Mouse (Mus musculus) forebrain, embryonic 12.5 days (tissue): ENCODE data around the gene Mrpl20. TPM values are rescaled to one million over a fixed set of nuclear protein-coding genes. Genes with fewer than 3 reads are reported as not detected.
"Not testable (repeated sequence)": the region's sequence is repeated elsewhere in the genome, so short reads cannot be mapped to it uniquely, and the experiment has no call there.

ENCODE experiments used
- ATAC-seq: fragments of 200-750 bp; cut with Nextera tagmentation; 2 replicates; pipeline ENCODE4 v1.8.0; 2017; ENCODE audit warnings: moderate TSS enrichment; ENCODE audit not compliant: low FRiP score
- H3K27ac ChIP-seq: fragments of 300-500 bp; sonication (generic); 2 replicates; pipeline ENCODE4 v1.5.1; 2016; ENCODE audit warnings: mild to moderate bottlenecking
- H3K27me3 ChIP-seq: fragments of 300-500 bp; sonication (generic); 2 replicates; pipeline ENCODE4 v1.6.1; 2016; ENCODE audit warnings: mild to moderate bottlenecking
- H3K36me3 ChIP-seq: fragments of 300-500 bp; sonication (generic); replicated peaks from 2 replicates; pipeline ENCODE4 v1.6.1; 2016; ENCODE audit warnings: mild to moderate bottlenecking
- H3K4me1 ChIP-seq: fragments of 300-500 bp; sonication (generic); 2 replicates; pipeline ENCODE4 v1.6.1; 2016
- H3K4me2 ChIP-seq: fragments of 300-500 bp; sonication (generic); 2 replicates; pipeline ENCODE4 v1.6.1; 2016; ENCODE audit warnings: mild to moderate bottlenecking, moderate library complexity
- H3K4me3 ChIP-seq: fragments of 300-500 bp; sonication (generic); replicated peaks from 2 replicates; pipeline ENCODE4 v1.5.1; 2016; ENCODE audit warnings: mild to moderate bottlenecking
- H3K9ac ChIP-seq: fragments of 300-500 bp; sonication (generic); 2 replicates; pipeline ENCODE4 v1.6.1; 2016; ENCODE audit warnings: mild to moderate bottlenecking
- H3K9me3 ChIP-seq: fragments of 300-500 bp; sonication (generic); 2 replicates; pipeline ENCODE4 v1.6.1; 2016
- WGBS: fragments of 180-500 bp; shearing (Covaris S2); methylation state at CpG from one replicate; pipeline ENCODE4 v1.1.7; 2016; 5-methylcytosine and 5-hydroxymethylcytosine counted together
- polyA plus RNA-seq: library from polyadenylated mRNA; unstranded; fragments of >200 nt; fragmentation: Nextera tagmentation; extraction: Ambion mirVana; gene quantifications from 2 replicates; pipeline ENCODE4 v1.2.1, GENCODE M21; 2016

The Mrpl20 gene
- polyA plus RNA-seq, 1 experiment from 2014 or later: 209 TPM

GRCm38 (mm10) chr4:155785819-155786218, 16.9 kb upstream of the Mrpl20 start, which contains the start of gene Tmem88b:
Tmem88b (minus strand) TSS chr4:155785874.
- no peak for ATAC-seq
- Histone ChIP-seq H3K4me1 (peaks cover 17% of the 10 kb centered on the region), H3K36me3 (no peaks in the 10 kb centered on the region), H3K9ac (no peak within 1 kb of the TSS), H3K27me3 (peaks cover 8% of the 10 kb centered on the region; the same call in 1 of the 2 replicates), H3K27ac (no peak within 1 kb of the TSS), H3K9me3 (no peaks in the 10 kb centered on the region), H3K4me2 (peak within 1 kb of the TSS; percentile 72), H3K4me3 (peak within 1 kb of the TSS; percentile 50)
- WGBS: 61% methylated on average over 5 of the region's 5 CpGs

GRCm38 (mm10) chr4:155788300-155788699, 14.4 kb upstream of the Mrpl20 start:
- H3K36me3 ChIP-seq: no peaks in the 10 kb centered on the region
- peaks cover 17% of the 10 kb centered on the region for H3K4me1 ChIP-seq
- H3K4me2 ChIP-seq: no peak overlapping the region
- ATAC-seq: no peak
- H3K4me3 ChIP-seq: no peak overlapping the region
- H3K9ac ChIP-seq: no peak overlapping the region
- no peak overlapping the region for H3K27ac ChIP-seq
- 77% methylated on average over 3 of the region's 3 CpGs for WGBS
- H3K27me3 ChIP-seq: peaks cover 16% of the 10 kb centered on the region
- H3K9me3 ChIP-seq: no peaks in the 10 kb centered on the region

- H3K27ac ChIP-seq, H3K4me2 ChIP-seq, H3K36me3 ChIP-seq, H3K4me3 ChIP-seq, H3K9me3 ChIP-seq, ATAC-seq, H3K9ac ChIP-seq: not testable (repeated sequence)
- Histone ChIP-seq H3K4me1 (peaks cover 12% of the 10 kb centered on the region), H3K27me3 (peaks cover 16% of the 10 kb centered on the region)
- 84% methylated on average over 4 of the region's 4 CpGs for WGBS
Measured at GRCm38 (mm10) chr4:155788833-155789232, 13.8 kb upstream of the Mrpl20 start.

- Histone ChIP-seq H3K4me1 (0 out of 2 replicates have a peak, but pooled peaks cover 5% of the 10 kb centered on the region), H3K27ac (no peak within 1 kb of the TSS), H3K9me3 (no peaks in the 10 kb centered on the region), H3K4me3 (no peak within 1 kb of the TSS), H3K36me3 (no peaks in the 10 kb centered on the region), H3K27me3 (peaks cover 16% of the 10 kb centered on the region), H3K9ac (no peak within 1 kb of the TSS), H3K4me2 (no peak within 1 kb of the TSS)
- 90% methylated on average over 3 of the region's 3 CpGs for WGBS
- ATAC-seq: no peak
Measured at GRCm38 (mm10) chr4:155790021-155790489, 12.6 kb upstream of the Mrpl20 start, which contains the start of gene Ankrd65. Ankrd65 (plus strand) TSS chr4:155790439.

GRCm38 (mm10) chr4:155790650-155791161, 12.0 kb upstream of the Mrpl20 start:
- Histone ChIP-seq H3K27me3 (peaks cover 16% of the 10 kb centered on the region), H3K36me3 (no peaks in the 10 kb centered on the region), H3K9me3 (no peaks in the 10 kb centered on the region), H3K4me2 (no peak overlapping the region), H3K9ac (no peak overlapping the region), H3K27ac (no peak overlapping the region), H3K4me3 (no peak overlapping the region), H3K4me1 (no peaks in the 10 kb centered on the region)
- WGBS: 70% methylated on average over 3 of the region's 3 CpGs
- no peak for ATAC-seq

GRCm38 (mm10) chr4:155791240-155791933, 11.3 kb upstream of the Mrpl20 start:
- Histone ChIP-seq H3K9ac (no peak overlapping the region), H3K27ac (no peak overlapping the region), H3K4me2 (no peak overlapping the region), H3K36me3 (no peaks in the 10 kb centered on the region), H3K9me3 (no peaks in the 10 kb centered on the region), H3K4me3 (no peak overlapping the region), H3K27me3 (peaks cover 18% of the 10 kb centered on the region), H3K4me1 (no peaks in the 10 kb centered on the region)
- ATAC-seq: no peak
- WGBS: 80% methylated on average over 24 of the region's 24 CpGs

GRCm38 (mm10) chr4:155793730-155794129, 8.9 kb upstream of the Mrpl20 start:
- ATAC-seq: no peak
- H3K27ac ChIP-seq: no peak overlapping the region
- H3K36me3 ChIP-seq: no peaks in the 10 kb centered on the region
- 80% methylated on average over 2 of the region's 2 CpGs for WGBS
- peaks cover 18% of the 10 kb centered on the region for H3K27me3 ChIP-seq
- no peaks in the 10 kb centered on the region for H3K9me3 ChIP-seq
- H3K4me3 ChIP-seq: no peak overlapping the region
- H3K9ac ChIP-seq: no peak overlapping the region
- no peak overlapping the region for H3K4me2 ChIP-seq
- H3K4me1 ChIP-seq: no peaks in the 10 kb centered on the region

- Histone ChIP-seq H3K9me3 (no peaks in the 10 kb centered on the region), H3K27ac (no peak overlapping the region), H3K4me2 (no peak overlapping the region), H3K36me3 (peaks cover 19% of the 10 kb centered on the region; the same call in 1 of the 2 replicates), H3K4me1 (peaks cover 19% of the 10 kb centered on the region), H3K27me3 (peaks cover 5% of the 10 kb centered on the region; the same call in 1 of the 2 replicates), H3K9ac (no peak overlapping the region), H3K4me3 (no peak overlapping the region)
- ATAC-seq: no peak
- WGBS: 100% methylated on average over 1 of the region's 1 CpGs
Measured at GRCm38 (mm10) chr4:155802075-155802474, 603 bp upstream of the Mrpl20 start.

- H3K9me3 ChIP-seq: no peaks in the 10 kb centered on the region
- peak overlapping the region; percentile 94 for H3K4me3 ChIP-seq
- H3K4me2 ChIP-seq: peak overlapping the region; percentile 79
- H3K36me3 ChIP-seq: peaks cover 33% of the 10 kb centered on the region
- H3K9ac ChIP-seq: peak overlapping the region; percentile 85
- peaks cover 5% of the 10 kb centered on the region; the same call in 1 of the 2 replicates for H3K27me3 ChIP-seq
- under 1% methylated on average over 58 of the region's 58 CpGs for WGBS
- ATAC-seq: peak; percentile 99
- H3K4me1 ChIP-seq: peaks cover 19% of the 10 kb centered on the region
- H3K27ac ChIP-seq: peak overlapping the region; percentile 81
Measured at GRCm38 (mm10) chr4:155803340-155804041, 813 bp downstream of the Mrpl20 start.

- H3K36me3 ChIP-seq: peaks cover 58% of the 10 kb centered on the region
- no peak overlapping the region for H3K27ac ChIP-seq
- WGBS: 90% methylated on average over 3 of the region's 3 CpGs
- H3K4me3 ChIP-seq: no peak overlapping the region
- peaks cover 25% of the 10 kb centered on the region for H3K4me1 ChIP-seq
- no peak overlapping the region for H3K4me2 ChIP-seq
- no peak for ATAC-seq
- no peaks in the 10 kb centered on the region for H3K27me3 ChIP-seq
- no peak overlapping the region for H3K9ac ChIP-seq
- no peaks in the 10 kb centered on the region for H3K9me3 ChIP-seq
Measured at GRCm38 (mm10) chr4:155807841-155808240, 5.2 kb downstream of the Mrpl20 start.

GRCm38 (mm10) chr4:155811929-155812664, 9.4 kb downstream of the Mrpl20 start, which contains the start of gene Ccnl2:
Ccnl2 (plus strand) TSS chr4:155812489.
- Histone ChIP-seq H3K4me3 (peak within 1 kb of the TSS; percentile 100), H3K9ac (peak within 1 kb of the TSS; percentile 99), H3K36me3 (peaks cover 72% of the 10 kb centered on the region), H3K27ac (peak within 1 kb of the TSS; percentile 89), H3K4me1 (peaks cover 21% of the 10 kb centered on the region), H3K27me3 (no peaks in the 10 kb centered on the region), H3K4me2 (peak within 1 kb of the TSS; percentile 82), H3K9me3 (no peaks in the 10 kb centered on the region)
- peak; percentile 99 for ATAC-seq
- under 1% methylated on average over 60 of the region's 60 CpGs for WGBS
